Comparison of ENCODE assay signal across 12 mouse cellular contexts in the genomic region with DNA sequence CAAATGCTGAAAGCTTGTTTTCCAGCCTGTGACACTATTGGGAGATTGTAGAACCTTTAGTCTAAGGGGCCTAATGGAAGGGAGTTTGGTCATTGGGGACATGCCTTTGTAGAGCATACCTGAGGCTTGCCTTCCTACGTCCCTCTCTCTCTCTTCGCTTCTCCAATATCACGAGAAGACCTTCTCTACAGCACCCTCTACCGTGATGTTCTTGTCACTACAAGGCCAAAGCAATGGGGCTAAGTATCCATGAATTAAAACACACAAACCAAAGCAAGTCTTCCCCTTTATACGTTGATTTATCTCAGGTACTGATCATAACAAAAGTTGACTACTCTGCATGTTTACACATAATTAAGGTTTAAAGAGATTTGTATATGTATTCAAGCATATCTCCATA. TPM values are rescaled to one million over a fixed set of nuclear protein-coding genes. Genes with fewer than 3 reads are reported as not detected.
DNase-seq lines count a peak whose midpoint lies in the region; TF ChIP-seq lines count a peak whose summit lies in the region.
"Had no signal": no experiment of that assay in that cellular context is flagged by ENCODE, and none has a peak within 500 bp of the region (broad histone marks: within the 10 kb centered on the region; RNA-seq: fewer than 3 reads in every experiment).

No protein-coding gene starts in this region.

- intact Hi-C loops in left cerebral cortex, postnatal 4 days (cut with DNase I) = no loop called here

- TF ChIP-seq CTCF in brain, embryonic 14.5 days (IDR thresholded peaks at IDR 0.05; ENCODE audit: borderline replicate concordance, extremely low read depth, insufficient read depth, insufficient read length) = peak; percentile 37; the same call in 1 of the 2 replicates

- peak; percentile 12 for DNase-seq in adrenal gland, postnatal 14 days
- no peak for DNase-seq in adrenal gland, adult 2 months
- DNase-seq in left cerebral cortex, postnatal 4 days = peak; percentile 8
- no peak for DNase-seq in left cerebral cortex, adult 11 months (ENCODE audit: low spot score)
- peak; percentile 27 for DNase-seq in brain, embryonic 14.5 days (ENCODE audit: low read depth)
- peak; percentile 25 for DNase-seq in lung, postnatal 36 days
- no peak for DNase-seq in T-cell, adult 2 months (ENCODE audit: low spot score)
- no peak for DNase-seq in kidney, adult 18-20 months
- DNase-seq: heart, adult 11 months; kidney, adult 2 months had no signal

- no peak for TF ChIP-seq POLR2A in brain, embryonic 14.5 days (IDR thresholded peaks at IDR 0.05; ENCODE audit: borderline replicate concordance, extremely low read depth, insufficient read depth, insufficient read length, poor library complexity, severe bottlenecking)

RNA-seq across cellular contexts. Expression of a gene that starts 8.9 kb away (rescaled TPM):
- not detected in 2 replicates for total RNA-seq in adrenal gland, postnatal 14 days (2021)
- not detected for total RNA-seq in adrenal gland, adult 2 months (2021)
- not detected in 2 replicates for polyA plus RNA-seq in adrenal gland, adult 2 months (2012; rRNA removed)
- total RNA-seq in left cerebral cortex, postnatal 4 days (2021) = 1 to 10 TPM in 1 of 2 experiments, under 1 TPM in 1; 0.58 to 1.8 TPM
- 0.53 and 0.59 TPM in 2 replicates for polyA plus RNA-seq in brain, embryonic 14.5 days (2012; rRNA removed)
- total RNA-seq: adrenal gland, postnatal 4 days had no signal
- polyA plus RNA-seq: C2C12; kidney, adult 2 months had no signal

Comparison
In these comparisons a context has a peak if more than half of its experiments do, and no peak if none do; other contexts are left out.
1. DNase-seq: peak in adrenal gland, postnatal 14 days (single experiment), left cerebral cortex, postnatal 4 days (single experiment), brain, embryonic 14.5 days (single experiment) and lung, postnatal 36 days (single experiment); none in adrenal gland, adult 2 months (single experiment), left cerebral cortex, adult 11 months (single experiment), T-cell, adult 2 months (single experiment) and kidney, adult 18-20 months (single experiment).